Mouse (Mus musculus) left cerebral cortex, adult 18-20 months (tissue): ENCODE measurements around the gene Olfr96. TPM values are rescaled to one million over a fixed set of nuclear protein-coding genes. Genes with fewer than 3 reads are reported as not detected.
"Not testable (repeated sequence)": the region's sequence is repeated elsewhere in the genome, so short reads cannot be mapped to it uniquely, and the experiment has no call there.

Experiments
- DNase-seq, 2 experiments: peaks; one replicate each; pipeline ENCODE4 v3.0.0; 2021 to 2022; ENCODE audit warnings: low spot score in 2 of 2, mixed read lengths in 1 of 2
- long read RNA-seq, 2 experiments: library from polyadenylated mRNA; stranded (forward); transcript quantifications; one replicate each; pipeline ENCODE4 v2.0.0; 2021
- total RNA-seq, 2 experiments: library from RNA; stranded (reverse); gene quantifications; 2 replicates each; pipeline ENCODE4 v1.2.3; 2021

The Olfr96 gene
- total RNA-seq: not detected
- long read RNA-seq, experiment 1: 0 reads
- long read RNA-seq, experiment 2: 0 reads

DNA sequence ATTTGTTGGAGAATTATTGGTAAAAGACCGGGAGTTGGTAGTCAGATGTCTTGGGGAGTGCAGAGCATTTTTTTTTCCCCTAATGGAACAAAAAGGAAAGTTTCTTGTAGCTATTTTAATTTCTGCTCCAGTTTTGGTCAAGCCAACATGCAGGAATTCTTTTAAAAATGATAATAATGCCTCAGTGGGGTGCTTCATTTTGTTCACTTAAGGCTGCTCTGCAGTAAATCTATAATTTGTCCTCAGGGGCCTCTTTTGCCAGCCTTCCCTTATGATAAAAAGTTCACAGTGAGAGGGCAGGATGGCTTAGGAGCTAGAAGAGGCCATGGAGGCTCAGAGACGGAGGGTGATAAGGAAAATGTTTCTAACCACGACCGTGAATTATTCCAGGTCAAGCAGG is at the start of gene Olfr96:
Gene Olfr96 (plus strand): TSS at position 301 of the 400 bp plus-strand sequence.
- DNase-seq: no peak

DNA sequence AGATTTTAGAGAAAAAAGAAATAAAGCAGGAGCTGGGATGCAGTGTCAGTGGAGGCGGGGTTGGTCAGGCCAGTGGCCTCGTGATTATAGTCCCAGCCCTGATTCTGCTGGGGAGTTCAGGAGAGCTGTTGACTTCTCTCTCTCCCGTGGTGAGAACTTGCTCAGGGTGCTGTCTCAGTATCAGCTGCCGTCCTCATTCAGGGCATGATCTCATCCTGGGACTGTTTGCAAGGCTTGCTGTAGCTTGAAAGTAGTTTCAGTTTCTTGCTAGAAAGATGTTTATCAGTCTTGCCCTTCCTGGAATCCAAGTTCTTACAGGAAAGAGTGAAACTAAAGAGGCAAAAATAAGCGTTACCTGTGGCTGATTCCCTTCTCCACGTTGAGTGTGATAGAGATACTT is 34.5 kb upstream of the Olfr96 start:
- no peak for DNase-seq

DNA sequence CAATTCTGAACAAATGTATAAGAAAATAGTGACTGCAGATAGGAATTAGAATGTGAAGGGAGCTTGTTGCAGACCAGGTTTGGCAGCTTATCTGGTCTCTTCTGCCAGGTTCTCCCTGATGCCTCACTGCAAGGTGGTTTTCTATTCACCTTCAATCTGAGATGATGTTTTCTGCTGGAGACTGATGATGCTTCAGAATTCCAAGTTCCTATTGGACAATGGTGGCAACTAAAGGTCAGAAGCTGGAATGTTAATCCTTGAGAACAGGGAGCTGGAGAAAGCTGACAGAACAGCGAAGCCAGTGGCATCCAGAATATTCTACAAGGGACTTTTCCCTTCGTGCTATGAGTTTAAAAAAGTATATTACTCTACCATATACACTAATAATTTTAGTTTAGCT is 29.2 kb upstream of the Olfr96 start:
- peak in 1 of 2 experiments; percentile 14 for DNase-seq

DNA sequence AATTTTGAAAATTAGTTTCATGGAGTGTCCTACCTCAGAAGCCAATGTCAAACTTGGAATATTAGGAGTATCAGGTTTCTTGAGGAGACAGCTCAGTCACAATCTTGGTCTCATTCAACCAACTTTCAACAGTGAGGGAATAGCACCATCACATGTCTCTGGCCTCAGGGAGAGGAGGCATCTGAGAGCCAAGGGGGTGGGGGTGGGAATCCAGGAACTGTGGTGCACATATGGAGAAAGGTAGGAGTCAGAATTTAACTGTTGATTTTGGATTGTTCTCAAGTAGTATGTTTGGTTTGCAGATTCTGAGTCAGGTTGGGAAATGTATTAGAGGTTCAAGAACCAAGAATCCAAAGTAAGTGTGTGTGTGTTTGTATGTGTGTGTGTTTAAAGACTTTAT is 26.9 kb upstream of the Olfr96 start:
- no peak for DNase-seq

DNA sequence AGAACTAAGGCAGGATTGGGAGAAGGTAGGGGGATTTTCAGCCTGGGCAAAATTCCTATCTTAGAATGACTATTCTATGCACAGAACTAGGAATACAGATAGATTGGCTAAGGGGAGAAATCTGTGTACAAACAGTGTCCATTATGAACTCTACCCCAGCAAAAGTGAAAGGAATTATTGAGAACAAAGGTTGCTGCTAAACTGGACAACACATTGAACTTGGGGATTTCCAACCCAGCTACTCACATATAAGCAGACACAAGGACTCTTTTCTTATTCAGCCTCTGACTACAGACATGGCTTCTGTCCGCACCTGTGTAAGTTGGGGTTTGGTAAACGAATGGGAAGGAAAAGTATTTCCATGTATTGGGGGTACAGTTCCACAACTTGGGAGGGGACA is 26.3 kb upstream of the Olfr96 start, which contains the start of gene Ubd:
Gene Ubd (plus strand): TSS at position 237 of the 400 bp plus-strand sequence.
- no peak for DNase-seq

DNA sequence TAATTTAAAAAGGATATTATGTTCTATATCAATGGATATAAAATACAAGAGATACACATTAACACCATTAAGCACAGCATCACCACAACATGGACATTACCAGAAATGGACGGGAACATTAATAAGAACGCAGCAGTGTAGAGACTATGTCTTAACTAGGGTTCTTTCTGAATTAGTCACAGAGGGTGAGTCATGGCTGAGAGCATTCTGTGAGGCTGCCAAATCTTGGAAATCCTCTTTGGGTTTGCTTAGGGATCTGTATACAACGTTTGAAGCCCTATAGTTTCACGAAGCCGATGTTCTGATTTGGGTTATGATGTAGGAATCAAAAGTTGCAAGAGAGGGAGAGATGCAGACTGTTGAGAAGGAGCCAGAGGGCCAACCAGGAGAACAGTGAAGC is 25.2 kb upstream of the Olfr96 start:
- peak in 1 of 2 experiments; percentile 22 for DNase-seq

DNA sequence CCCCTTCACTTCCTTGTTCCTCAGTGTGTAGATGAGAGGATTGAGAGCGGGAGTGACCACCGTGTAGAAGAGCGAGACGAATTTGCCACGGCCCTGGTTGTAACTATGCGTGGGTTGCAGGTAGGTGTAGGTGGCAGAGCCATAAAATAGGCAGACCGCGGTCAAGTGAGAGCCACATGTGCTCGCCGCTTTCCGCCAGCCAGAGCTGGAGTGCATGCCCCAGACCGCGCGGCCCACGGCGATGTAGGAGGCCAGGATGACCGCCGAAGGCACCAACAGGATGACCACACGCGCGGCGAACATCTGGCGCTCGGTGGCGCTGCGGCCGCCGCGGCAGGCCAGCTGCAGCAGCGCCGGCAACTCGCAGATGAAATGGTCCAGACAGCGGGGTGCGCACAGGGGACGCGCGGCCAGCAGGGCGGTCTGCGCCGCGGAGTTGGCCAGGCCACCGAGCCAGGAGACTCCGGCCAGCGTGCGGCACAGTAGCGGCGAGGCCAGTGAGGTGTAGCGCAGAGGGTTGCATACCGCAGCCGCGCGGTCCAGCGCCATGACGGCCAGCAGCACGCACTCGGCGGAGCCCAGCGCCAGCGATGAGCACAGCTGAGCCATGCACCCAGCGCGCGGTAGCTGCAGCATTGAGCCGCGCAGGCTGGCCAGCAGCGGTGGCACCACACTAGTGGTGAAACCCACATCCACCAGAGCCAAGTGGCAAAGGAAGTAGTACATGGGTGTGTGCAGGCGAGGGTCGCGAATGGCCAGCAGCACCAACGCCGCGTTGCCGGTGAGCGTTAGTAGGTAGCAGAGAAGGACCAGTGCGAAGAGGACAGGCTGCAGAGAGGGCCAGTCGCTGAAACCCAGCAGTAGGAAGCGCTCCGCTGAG is 22.9 kb upstream of the Olfr96 start:
- DNase-seq: peak; percentile 39 to 59

DNA sequence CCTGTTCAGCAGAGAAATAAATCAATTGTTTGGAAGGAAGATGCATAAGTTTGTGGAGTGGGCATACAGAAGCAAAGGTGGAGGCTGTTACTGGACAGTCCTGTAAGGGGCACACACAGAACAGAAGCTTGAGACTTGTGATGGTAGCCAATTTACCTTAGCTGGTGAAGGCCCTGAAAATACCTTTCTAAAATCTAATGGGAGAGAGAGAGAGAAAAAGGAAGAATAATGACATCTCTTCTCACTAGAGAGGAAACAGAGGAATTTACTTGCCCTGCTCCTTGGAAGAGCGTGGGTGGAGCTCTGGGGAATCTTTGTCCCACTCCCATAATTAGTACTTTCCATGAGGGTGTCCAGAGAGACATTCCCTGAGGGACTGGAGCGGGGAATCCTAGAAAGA is 19.1 kb upstream of the Olfr96 start, which contains the start of gene Olfr94:
Gene Olfr94 (minus strand): TSS at position 101 of the 400 bp plus-strand sequence.
- no peak for DNase-seq

DNA sequence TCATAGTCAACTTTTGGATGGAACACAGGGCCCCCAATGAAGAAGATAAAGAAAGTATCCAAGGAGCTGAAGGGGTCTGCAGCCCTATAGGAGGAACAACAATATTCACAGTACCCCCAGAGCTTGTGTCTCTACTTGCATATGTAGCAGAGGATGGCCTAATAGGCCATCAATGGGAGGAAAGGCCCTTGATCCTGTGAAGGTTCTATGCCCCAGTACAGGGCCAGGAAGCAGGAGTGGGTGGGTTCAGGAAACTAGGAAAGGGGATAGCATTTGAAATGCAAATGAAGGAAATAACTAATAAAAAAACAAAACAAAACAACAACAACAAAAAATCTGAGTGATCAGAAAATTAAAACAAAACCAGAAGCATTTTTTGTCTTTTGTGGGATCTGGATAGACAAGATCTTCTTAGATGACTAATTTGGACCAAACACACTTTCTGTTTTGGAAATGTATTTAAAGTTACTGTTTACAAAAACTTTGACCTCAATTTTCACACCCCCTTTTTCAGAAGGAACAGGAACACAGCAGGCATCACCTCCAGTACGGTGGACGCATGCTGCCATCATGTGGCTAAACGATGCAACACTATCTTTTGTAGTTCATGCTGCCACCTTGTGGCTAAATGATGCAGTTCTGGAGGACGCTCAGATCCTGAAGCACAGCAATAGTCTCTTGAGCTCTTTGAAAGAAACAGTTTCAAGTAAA is 16.6 kb upstream of the Olfr96 start:
- peak; percentile 85 to 90 for DNase-seq

DNA sequence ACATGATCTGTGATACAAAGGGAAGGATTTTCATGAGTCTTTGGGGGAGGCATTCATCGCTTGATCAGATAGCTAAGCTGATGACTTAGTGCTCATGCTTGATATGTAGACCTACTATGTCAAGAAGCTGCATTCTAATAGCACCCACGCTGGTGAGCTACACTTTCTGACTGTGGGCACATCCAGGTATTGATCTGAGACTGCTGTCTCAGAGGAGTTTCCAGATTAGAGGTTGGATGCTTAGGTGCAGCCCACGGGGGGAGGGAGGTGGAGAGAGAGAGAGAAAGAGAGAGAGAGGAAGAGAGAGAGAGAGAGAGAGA is 16.1 kb upstream of the Olfr96 start:
- no peak for DNase-seq

DNA sequence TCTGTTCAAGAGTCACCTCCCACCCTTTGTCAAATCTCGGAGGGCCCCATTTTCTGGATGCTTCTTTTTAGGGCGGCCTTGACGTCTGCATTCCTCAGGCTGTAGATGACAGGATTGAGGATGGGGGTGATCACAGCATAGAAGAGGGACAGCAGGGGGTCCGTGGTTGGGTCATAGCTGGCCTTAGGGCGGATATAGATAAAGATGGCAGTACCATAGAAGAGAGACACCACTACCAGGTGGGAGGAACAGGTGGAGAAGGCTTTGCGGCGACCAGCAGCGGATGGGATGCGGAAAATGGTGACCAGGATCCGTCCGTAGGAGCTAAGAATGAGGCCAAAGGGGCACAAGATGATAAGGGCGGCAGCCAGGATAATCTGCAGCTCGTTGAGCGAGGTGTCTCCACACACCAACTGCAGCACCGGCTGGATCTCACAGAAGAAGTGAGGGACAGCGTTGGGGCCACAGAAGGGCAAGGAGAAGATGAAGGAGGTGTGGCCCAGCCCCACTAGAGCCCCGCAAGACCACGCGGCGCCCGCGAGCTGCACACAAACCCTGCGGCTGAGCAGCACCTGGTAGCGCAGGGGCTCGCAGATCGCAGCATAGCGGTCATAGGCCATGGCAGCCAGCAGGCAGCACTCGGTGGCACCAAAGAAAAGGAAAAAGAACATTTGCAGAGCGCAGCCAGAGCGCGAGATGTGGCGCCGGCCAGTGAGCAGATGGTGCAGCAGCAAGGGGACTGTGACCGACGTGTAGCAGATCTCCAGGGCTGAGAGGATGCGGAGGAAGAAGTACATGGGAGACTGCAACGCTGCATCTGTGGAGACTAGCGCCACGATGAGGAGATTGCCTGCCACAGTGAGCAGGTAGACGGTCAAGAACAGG is 8.8 kb upstream of the Olfr96 start:
- peak; percentile 30 to 40 for DNase-seq

DNA sequence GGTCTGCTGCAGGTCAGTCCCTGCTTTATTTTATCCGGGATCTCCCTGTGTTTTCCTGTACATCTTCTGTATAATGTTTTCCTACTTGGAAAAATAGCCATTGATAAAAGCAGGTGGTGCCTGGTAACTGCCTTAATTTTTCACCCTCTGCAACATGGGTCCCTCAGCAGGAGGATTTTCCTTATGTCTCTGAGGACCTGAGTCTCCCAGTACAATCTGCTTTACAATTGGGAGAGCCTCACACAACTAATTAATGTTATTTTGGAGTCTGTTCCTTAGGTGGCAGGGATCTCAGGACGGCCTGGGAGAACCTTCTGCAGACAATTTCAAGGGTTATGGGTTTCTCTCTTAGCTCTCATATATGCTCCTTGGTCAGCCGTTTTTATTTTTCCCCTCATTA is 6.9 kb upstream of the Olfr96 start, which contains the start of gene Olfr95:
Gene Olfr95 (minus strand): TSS at position 101 of the 400 bp plus-strand sequence.
- no peak for DNase-seq

DNA sequence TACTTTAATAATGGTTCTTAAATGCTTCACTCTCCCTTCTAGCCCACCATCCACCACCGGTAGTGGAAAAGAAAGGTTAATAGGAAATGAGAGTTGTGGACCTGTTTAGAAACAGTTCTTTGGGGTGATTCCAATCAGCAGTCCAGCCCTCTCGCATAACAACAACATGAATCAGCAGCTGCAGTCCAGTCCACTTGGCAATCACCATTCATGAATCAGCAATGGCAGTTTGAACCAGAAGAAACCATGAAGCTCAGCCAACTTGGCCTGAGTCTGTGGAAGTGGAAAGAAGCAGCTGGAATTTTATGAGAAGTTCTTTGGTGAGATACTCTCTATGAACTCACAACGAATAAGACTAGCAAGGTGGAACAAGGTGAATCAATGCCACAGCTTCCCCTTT is 1.5 kb upstream of the Olfr96 start:
- DNase-seq: no peak

DNA sequence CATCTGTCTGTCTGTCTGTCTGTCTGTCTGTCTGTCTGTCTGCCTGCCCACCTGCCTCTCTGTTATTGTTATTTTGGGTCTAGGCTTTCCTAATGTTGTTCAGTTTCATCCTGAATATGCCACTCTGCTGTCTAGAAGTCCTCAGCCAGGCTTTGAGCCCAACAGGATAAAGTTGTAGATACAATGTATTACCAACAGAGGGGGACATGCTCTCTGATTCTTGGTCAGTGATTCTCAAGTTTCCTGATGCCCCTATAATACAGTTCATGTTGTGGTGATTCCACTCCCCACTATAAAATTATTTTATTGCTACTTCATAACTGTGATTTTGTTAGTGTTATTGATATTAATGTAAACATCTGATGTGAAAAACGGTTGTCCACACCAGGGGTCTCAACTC is 1.9 kb downstream of the Olfr96 start:
- DNase-seq: no peak

DNA sequence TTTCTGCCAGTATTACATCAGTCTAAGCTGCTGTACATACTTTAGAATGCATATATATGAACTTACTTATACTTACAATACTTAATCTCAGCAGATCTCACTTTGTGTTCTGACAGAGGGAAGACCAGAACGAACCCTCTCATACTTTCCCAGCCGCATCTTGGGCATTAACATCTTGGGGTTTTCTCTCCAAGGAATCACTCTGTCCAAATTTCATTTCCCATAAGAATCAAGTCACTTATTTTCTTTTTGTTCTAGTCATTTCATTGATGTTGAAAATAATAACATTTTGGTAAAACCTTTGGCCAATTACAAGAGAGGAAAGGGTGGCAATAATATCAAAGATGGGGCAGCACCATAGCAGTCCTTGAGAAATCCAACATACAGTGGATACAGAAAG is 17.3 kb downstream of the Olfr96 start, which contains the start of gene Olfr97:
Gene Olfr97 (minus strand): TSS at position 101 of the 400 bp plus-strand sequence.
- not testable (repeated sequence) for DNase-seq

DNA sequence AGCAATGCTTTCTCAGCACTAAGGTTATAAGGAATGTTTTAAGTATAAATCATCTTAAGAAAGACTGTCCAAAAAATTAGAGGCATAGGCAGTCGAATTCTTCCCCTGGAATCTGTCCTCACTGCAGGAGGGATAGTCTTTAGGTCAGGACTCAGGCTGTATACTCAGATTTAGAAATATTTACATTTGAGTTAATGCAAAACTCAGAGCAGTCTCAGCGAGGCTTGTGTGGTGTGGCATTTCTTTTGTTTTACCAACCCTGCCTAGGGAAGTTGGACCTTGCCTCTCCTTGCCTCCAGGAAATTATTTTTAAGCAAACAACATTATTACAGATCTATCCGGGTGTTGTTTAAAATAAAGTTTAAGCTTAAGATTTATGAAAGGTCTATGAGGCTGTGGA is 22.3 kb downstream of the Olfr96 start:
- DNase-seq: no peak

DNA sequence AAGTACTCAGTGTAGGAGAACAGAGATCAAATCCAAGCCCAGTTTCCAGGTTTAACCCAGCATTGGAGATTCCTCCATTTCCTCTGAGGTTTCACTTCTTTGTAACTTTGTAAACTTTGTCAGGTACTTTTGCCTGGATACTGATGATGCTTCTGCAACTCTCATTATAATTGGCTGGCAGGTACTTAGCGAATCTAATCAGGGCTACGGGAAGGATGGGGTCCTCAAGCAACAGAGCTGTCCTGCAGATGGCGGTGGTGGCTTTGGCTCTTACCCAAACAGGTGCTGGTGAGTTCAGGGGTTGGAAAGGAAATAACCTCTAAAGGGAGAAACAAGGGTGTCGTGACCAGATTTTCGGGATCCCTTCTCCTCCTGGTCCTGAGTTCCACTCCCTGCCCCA is 26.8 kb downstream of the Olfr96 start:
- peak; percentile 5 to 38 for DNase-seq

DNA sequence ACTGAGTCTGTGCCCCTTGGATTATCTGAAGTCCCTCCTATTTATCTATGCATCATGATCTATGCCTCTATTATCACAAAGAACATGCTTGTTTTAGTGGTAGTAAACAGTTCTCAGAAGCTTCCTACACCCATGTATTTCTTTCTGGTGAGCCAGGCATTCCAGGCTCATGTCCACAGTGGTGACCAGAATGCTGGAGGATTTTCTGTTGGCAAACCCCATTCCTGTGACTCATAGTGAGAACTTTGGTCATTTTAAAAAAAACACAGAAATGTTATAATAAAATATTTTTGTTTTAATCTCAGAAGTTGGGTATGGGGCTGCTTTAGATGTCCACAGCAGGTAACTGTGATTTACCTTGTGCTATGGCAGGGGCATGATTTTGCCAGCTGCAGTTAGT is 29.5 kb downstream of the Olfr96 start:
- DNase-seq: no peak

DNA sequence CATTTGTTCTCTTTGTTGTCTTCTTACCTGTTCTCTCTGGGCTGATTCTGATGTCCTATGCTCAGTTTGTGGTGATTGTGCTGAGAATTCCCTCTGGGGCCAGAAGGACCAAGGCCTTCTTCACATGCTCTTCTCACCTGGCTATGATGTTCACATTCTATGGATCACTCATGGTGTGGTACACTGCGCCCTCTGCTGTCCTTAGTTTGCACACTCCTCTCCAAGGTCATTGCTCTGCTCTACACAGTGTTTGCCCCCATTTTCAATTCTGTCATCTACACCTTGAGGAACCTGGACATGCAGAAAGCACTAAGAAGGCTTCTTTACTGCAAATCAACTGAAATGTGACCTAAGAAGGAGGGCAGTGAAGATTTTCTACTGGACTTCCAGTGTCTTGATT is 30.6 kb downstream of the Olfr96 start:
- DNase-seq: peak in 1 of 2 experiments; percentile 14

DNA sequence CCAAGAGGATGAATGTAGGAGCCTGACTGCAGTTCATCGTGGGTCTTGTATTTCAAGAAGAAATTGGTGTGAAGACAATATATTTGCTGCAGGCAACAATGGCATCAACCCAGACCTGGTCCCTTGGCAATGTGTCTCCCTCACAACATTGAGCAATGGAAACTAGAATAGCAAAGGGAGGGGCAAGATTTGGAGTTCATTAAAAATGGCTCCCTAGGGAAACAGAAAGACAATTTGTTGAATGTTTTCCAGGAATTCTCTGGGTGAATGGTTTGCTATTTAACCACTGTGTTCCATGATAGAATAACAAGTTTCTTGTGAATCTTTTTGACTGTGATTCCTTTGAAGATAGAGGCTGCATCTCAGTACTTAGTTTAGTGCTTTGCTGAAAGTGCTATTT is 43.7 kb downstream of the Olfr96 start, which contains the start of gene Olfr98:
Gene Olfr98 (minus strand): TSS at position 124 of the 400 bp plus-strand sequence.
- DNase-seq: no peak
